Comparison of ENCODE assay signal across 9 mouse cellular contexts in genomic region chr3:38892791-38893224, GRCm38 (mm10). TPM values are rescaled to one million over a fixed set of nuclear protein-coding genes. Genes with fewer than 3 reads are reported as not detected.
DNase-seq lines count a peak whose midpoint lies in the region; ATAC-seq and TF ChIP-seq lines count a peak whose summit lies in the region.
"Had no signal": no experiment of that assay in that cellular context is flagged by ENCODE, and none has a peak within 500 bp of the region (broad histone marks: within the 10 kb centered on the region; RNA-seq: fewer than 3 reads in every experiment).

No protein-coding gene starts in this region.

- H3K27me3 ChIP-seq in lung, postnatal 0 days (replicated peaks; ENCODE audit: insufficient read depth, low read length) = no peaks in the 10 kb centered on the region
- no peaks in the 10 kb centered on the region for H3K27me3 ChIP-seq in stomach, embryonic 14.5 days (ENCODE audit: control insufficient read depth, insufficient read depth, low read length)

- TF ChIP-seq POLR2A in lung, adult 2 months (IDR thresholded peaks at IDR 0.05; ENCODE audit: borderline replicate concordance, extremely low read depth, low read depth, low read length) = no peak

- ATAC-seq in lung, postnatal 0 days = no peak
- no peak for ATAC-seq in stomach, embryonic 14.5 days (ENCODE audit: insufficient number of reproducible peaks, insufficient read depth, low FRiP score, low read depth)
- ATAC-seq in inflammation-experienced regulatory T-cells, adult 6 months = no peak

- no peaks in the 10 kb centered on the region for H3K36me3 ChIP-seq in lung, postnatal 0 days (ENCODE audit: insufficient read depth, low read length)
- peaks cover 11% of the 10 kb centered on the region for H3K36me3 ChIP-seq in stomach, embryonic 14.5 days (ENCODE audit: control insufficient read depth, insufficient read depth, low read length)

- peak overlapping the region; percentile 43 for H3K4me2 ChIP-seq in lung, postnatal 0 days (replicated peaks; ENCODE audit: low read depth, low read length)
- H3K4me2 ChIP-seq in stomach, embryonic 14.5 days (replicated peaks; ENCODE audit: low read depth, low read length) = peak overlapping the region; percentile 91

- no peaks in the 10 kb centered on the region for H3K9me3 ChIP-seq in lung, postnatal 0 days (ENCODE audit: low read length)
- no peaks in the 10 kb centered on the region for H3K9me3 ChIP-seq in stomach, embryonic 14.5 days (ENCODE audit: control insufficient read depth, low read depth, low read length)

- H3K27ac ChIP-seq in gastrocnemius, adult 2 months = no peak overlapping the region
- H3K27ac ChIP-seq in lung, postnatal 0 days (ENCODE audit: low read length) = no peak overlapping the region
- H3K27ac ChIP-seq in stomach, embryonic 14.5 days (ENCODE audit: low read length) = no peak overlapping the region

- WGBS in lung, postnatal 0 days = 9% methylated on average over 6 of the region's 6 CpGs
- 16% methylated on average over 6 of the region's 6 CpGs for WGBS in lung, adult 2 months
- 21% methylated on average over 6 of the region's 6 CpGs for WGBS in stomach, embryonic 14.5 days

- no peak for DNase-seq in gastrocnemius, adult 2 months
- no peak for DNase-seq in gastrocnemius, postnatal 4 days (ENCODE audit: low spot score in 2 of 2)
- DNase-seq in lung, postnatal 0 days (ENCODE audit: low spot score) = peak; percentile 18
- DNase-seq in lung, adult 2 months = no peak
- peak; percentile 35 for DNase-seq in layer of hippocampus, adult 9-11 months
- no peak for DNase-seq in thymus, postnatal 10 days (ENCODE audit: low spot score in 2 of 2)
- DNase-seq: B cell, adult 2 months had no signal

- TF ChIP-seq CTCF in gastrocnemius, adult 2 months (IDR thresholded peaks at IDR 0.05) = no peak
- no peak for TF ChIP-seq CTCF in lung, postnatal 0 days (IDR thresholded peaks at IDR 0.05)
- TF ChIP-seq CTCF in lung, adult 2 months (IDR thresholded peaks at IDR 0.05; ENCODE audit: insufficient read depth, low read length) = no peak

- intact Hi-C loops in gastrocnemius, adult 2 months (cut with DNase I) = no loop called here

- TF ChIP-seq EP300 in lung, postnatal 0 days (IDR thresholded peaks at IDR 0.05) = no peak

- peaks cover 10% of the 10 kb centered on the region; the same call in 1 of the 2 replicates for H3K4me1 ChIP-seq in lung, postnatal 0 days (ENCODE audit: insufficient read depth, low read depth, low read length)
- peaks cover 9% of the 10 kb centered on the region for H3K4me1 ChIP-seq in lung, adult 2 months (ENCODE audit: control insufficient read depth, insufficient read depth, low read length)
- H3K4me1 ChIP-seq in stomach, embryonic 14.5 days (ENCODE audit: control insufficient read depth, insufficient read depth, low read length) = 0 out of 2 replicates have a peak, but pooled peaks cover 7% of the 10 kb centered on the region

- H3K9ac ChIP-seq in lung, postnatal 0 days (replicated peaks; ENCODE audit: low read depth) = no peak overlapping the region
- H3K9ac ChIP-seq in stomach, embryonic 14.5 days (replicated peaks; ENCODE audit: low read depth, low read length) = peak overlapping the region; percentile 28; the same call in 1 of the 2 replicates

- peak overlapping the region; percentile 60 for H3K4me3 ChIP-seq in gastrocnemius, adult 2 months
- H3K4me3 ChIP-seq in lung, postnatal 0 days (ENCODE audit: low read depth, low read length) = peak overlapping the region; percentile 8; the same call in 1 of the 2 replicates
- H3K4me3 ChIP-seq in lung, adult 2 months (replicated peaks; ENCODE audit: extremely low read depth, low read depth, low read length) = no peak overlapping the region
- H3K4me3 ChIP-seq in stomach, embryonic 14.5 days (ENCODE audit: low read depth, low read length) = peak overlapping the region; percentile 84

RNA-seq across cellular contexts. Expression of gene Fat4, which starts 6.1 kb away (rescaled TPM):
- 1 to 10 TPM; 2.0 to 3.6 TPM for total RNA-seq in gastrocnemius, adult 2 months (2021)
- 10 to 100 TPM; 40.2 to 40.9 TPM for total RNA-seq in gastrocnemius, postnatal 4 days (2021)
- 3.3 and 3.5 TPM in 2 replicates for polyA plus RNA-seq in lung, postnatal 0 days (2015; fragmentation: Nextera tagmentation; extraction: Ambion mirVana)
- polyA plus RNA-seq in lung, adult 2 months (2012; rRNA removed) = 4.2 and 5.3 TPM in 2 replicates
- 21.6 and 22.9 TPM in 2 replicates for polyA plus RNA-seq in stomach, embryonic 14.5 days (2014; fragmentation: Nextera tagmentation; extraction: Ambion mirVana)
- polyA plus RNA-seq in inflammation-experienced regulatory T-cells, adult 6 months (2017; shearing (Covaris generic)) = under 1 TPM in 2 of 3 experiments, not detected in 1; 0.04 to 0.26 TPM

Comparison
In these comparisons a context has a peak if more than half of its experiments do, and no peak if none do; other contexts are left out.
1. DNase-seq: peak in lung, postnatal 0 days (single experiment) and layer of hippocampus, adult 9-11 months (single experiment); none in gastrocnemius, adult 2 months (single experiment), gastrocnemius, postnatal 4 days (0 of 2), lung, adult 2 months (single experiment) and thymus, postnatal 10 days (0 of 2).